Mouse (Mus musculus) embryonic facial prominence, embryonic 14.5 days (tissue): ENCODE data around the gene Tnip1. TPM values are rescaled to one million over a fixed set of nuclear protein-coding genes. Genes with fewer than 3 reads are reported as not detected.

Experiments used
- ATAC-seq: fragments of 200-750 bp; cut with Nextera tagmentation; 2 replicates; pipeline ENCODE4 v1.8.0; 2017; ENCODE audit warnings: low read depth, moderate number of reproducible peaks, moderate TSS enrichment
- DNase-seq: peaks from one replicate; pipeline ENCODE4 v3.0.0-alpha.2; 2015; ENCODE audit warnings: low spot score
- H3K27ac ChIP-seq: fragments of 300-500 bp; sonication (generic); replicated peaks from 2 replicates; pipeline ENCODE4 v1.5.1; 2014; ENCODE audit warnings: low read depth, mild to moderate bottlenecking, low read length, moderate library complexity
- H3K27me3 ChIP-seq: fragments of 300-500 bp; sonication (generic); replicated peaks from 2 replicates; pipeline ENCODE4 v1.6.1; 2014; ENCODE audit warnings: low read length; ENCODE audit not compliant: control insufficient read depth, insufficient read depth
- H3K36me3 ChIP-seq: fragments of 300-500 bp; sonication (generic); 2 replicates; pipeline ENCODE4 v1.6.1; 2014; ENCODE audit warnings: low read length, mixed read lengths; ENCODE audit not compliant: control insufficient read depth, insufficient read depth
- H3K4me1 ChIP-seq: fragments of 300-500 bp; sonication (generic); 2 replicates; pipeline ENCODE4 v1.6.1; 2014; ENCODE audit warnings: antibody characterized with exemption, low read length; ENCODE audit not compliant: control insufficient read depth, insufficient read depth
- H3K4me2 ChIP-seq: fragments of 300-500 bp; sonication (generic); 2 replicates; pipeline ENCODE4 v1.6.1; 2014; ENCODE audit warnings: low read depth, mild to moderate bottlenecking, low read length, moderate library complexity, mixed read lengths
- H3K4me3 ChIP-seq: fragments of 300-500 bp; sonication (generic); 2 replicates; pipeline ENCODE4 v1.5.1; 2014; ENCODE audit warnings: low read depth, mild to moderate bottlenecking, low read length
- H3K9ac ChIP-seq: fragments of 300-500 bp; sonication (generic); 2 replicates; pipeline ENCODE4 v1.6.1; 2014; ENCODE audit warnings: low read depth, mild to moderate bottlenecking, low read length, moderate library complexity, mixed read lengths
- H3K9me3 ChIP-seq: fragments of 300-500 bp; sonication (generic); 2 replicates; pipeline ENCODE4 v1.6.1; 2016; ENCODE audit warnings: low read length; ENCODE audit not compliant: control insufficient read depth
- WGBS: fragments of 180-500 bp; shearing (Covaris S2); extraction: QIAGEN DNeasy Blood & Tissue Kit; methylation state at CpG from one replicate; pipeline ENCODE4 v1.1.7; 2014; 5-methylcytosine and 5-hydroxymethylcytosine counted together
- polyA plus RNA-seq: library from polyadenylated mRNA; unstranded; fragments of >200 nt; fragmentation: Nextera tagmentation; extraction: Ambion mirVana; gene quantifications from 2 replicates; pipeline ENCODE4 v1.2.1, GENCODE M21; 2014

Gene Tnip1
- polyA plus RNA-seq, 1 experiment from 2014 or later: 21.0 TPM

- Histone ChIP-seq H3K9ac (no peak overlapping the region), H3K27me3 (no peaks in the 10 kb centered on the region), H3K36me3 (peaks cover 77% of the 10 kb centered on the region), H3K4me2 (no peak overlapping the region), H3K9me3 (no peaks in the 10 kb centered on the region), H3K4me3 (no peak overlapping the region), H3K4me1 (no peaks in the 10 kb centered on the region), H3K27ac (no peak overlapping the region)
- ATAC-seq (no peak), DNase-seq (no peak)
- WGBS: 97% methylated on average over 7 of the region's 7 CpGs
Observed at GRCm38 (mm10) chr11:54917461-54917860, 45.3 kb downstream of the Tnip1 start.

GRCm38 (mm10) chr11:54913841-54914240 lies 48.9 kb downstream of the Tnip1 start:
- H3K36me3 ChIP-seq: peaks cover 86% of the 10 kb centered on the region
- H3K27me3 ChIP-seq: no peaks in the 10 kb centered on the region
- WGBS: 90% methylated on average over 5 of the region's 5 CpGs
- H3K4me2 ChIP-seq: no peak overlapping the region
- no peak overlapping the region for H3K27ac ChIP-seq
- H3K4me1 ChIP-seq: no peaks in the 10 kb centered on the region
- H3K4me3 ChIP-seq: no peak overlapping the region
- no peaks in the 10 kb centered on the region for H3K9me3 ChIP-seq
- no peak for DNase-seq
- no peak for ATAC-seq
- H3K9ac ChIP-seq: no peak overlapping the region

GRCm38 (mm10) chr11:54912503-54913316 lies 50.0 kb downstream of the Tnip1 start:
- Histone ChIP-seq H3K9me3 (no peaks in the 10 kb centered on the region), H3K4me3 (no peak overlapping the region), H3K27me3 (no peaks in the 10 kb centered on the region), H3K4me1 (no peaks in the 10 kb centered on the region), H3K9ac (no peak overlapping the region), H3K36me3 (peaks cover 75% of the 10 kb centered on the region), H3K4me2 (no peak overlapping the region), H3K27ac (no peak overlapping the region)
- DNase-seq: no peak
- no peak for ATAC-seq
- WGBS: 87% methylated on average over 9 of the region's 9 CpGs

GRCm38 (mm10) chr11:54911671-54912502 lies 50.8 kb downstream of the Tnip1 start:
- Histone ChIP-seq H3K4me3 (no peak overlapping the region), H3K27me3 (no peaks in the 10 kb centered on the region), H3K4me1 (no peaks in the 10 kb centered on the region), H3K36me3 (peaks cover 67% of the 10 kb centered on the region), H3K9ac (no peak overlapping the region), H3K27ac (no peak overlapping the region), H3K9me3 (no peaks in the 10 kb centered on the region), H3K4me2 (no peak overlapping the region)
- DNase-seq (no peak), ATAC-seq (no peak)
- WGBS: 88% methylated on average over 7 of the region's 7 CpGs

- Histone ChIP-seq H3K27ac (no peak overlapping the region), H3K27me3 (no peaks in the 10 kb centered on the region), H3K36me3 (peaks cover 61% of the 10 kb centered on the region), H3K4me1 (no peaks in the 10 kb centered on the region), H3K9me3 (no peaks in the 10 kb centered on the region), H3K9ac (no peak overlapping the region), H3K4me3 (no peak overlapping the region), H3K4me2 (no peak overlapping the region)
- WGBS: 98% methylated on average over 3 of the region's 3 CpGs
- ATAC-seq (no peak), DNase-seq (no peak)
Observed at GRCm38 (mm10) chr11:54911201-54911600, 51.5 kb downstream of the Tnip1 start.

GRCm38 (mm10) chr11:54910081-54910665 lies 52.5 kb downstream of the Tnip1 start:
- Histone ChIP-seq H3K9ac (no peak overlapping the region), H3K4me2 (no peak overlapping the region), H3K27ac (no peak overlapping the region), H3K36me3 (peaks cover 50% of the 10 kb centered on the region), H3K9me3 (no peaks in the 10 kb centered on the region), H3K4me1 (no peaks in the 10 kb centered on the region), H3K27me3 (no peaks in the 10 kb centered on the region), H3K4me3 (no peak overlapping the region)
- ATAC-seq (no peak), DNase-seq (no peak)
- 89% methylated on average over 12 of the region's 12 CpGs for WGBS

- H3K9me3 ChIP-seq: no peaks in the 10 kb centered on the region
- WGBS: 92% methylated on average over 8 of the region's 11 CpGs
- no peak overlapping the region for H3K4me3 ChIP-seq
- DNase-seq (no peak), ATAC-seq (no peak)
- no peak overlapping the region for H3K4me2 ChIP-seq
- no peaks in the 10 kb centered on the region for H3K4me1 ChIP-seq
- H3K36me3 ChIP-seq: peaks cover 41% of the 10 kb centered on the region
- H3K9ac ChIP-seq: no peak overlapping the region
- H3K27me3 ChIP-seq: no peaks in the 10 kb centered on the region
- no peak overlapping the region for H3K27ac ChIP-seq
Observed at GRCm38 (mm10) chr11:54909273-54909672, 53.4 kb downstream of the Tnip1 start.

- Histone ChIP-seq H3K27me3 (no peaks in the 10 kb centered on the region), H3K4me1 (peaks cover 6% of the 10 kb centered on the region; the same call in 1 of the 2 replicates), H3K9me3 (no peaks in the 10 kb centered on the region), H3K36me3 (peaks cover 30% of the 10 kb centered on the region), H3K4me2 (no peak overlapping the region), H3K4me3 (no peak overlapping the region), H3K9ac (no peak overlapping the region), H3K27ac (no peak overlapping the region)
- no peak for ATAC-seq
- no peak for DNase-seq
- 79% methylated on average over 5 of the region's 5 CpGs for WGBS
Observed at GRCm38 (mm10) chr11:54907259-54907658, 55.5 kb downstream of the Tnip1 start.
